In the genomic region with DNA sequence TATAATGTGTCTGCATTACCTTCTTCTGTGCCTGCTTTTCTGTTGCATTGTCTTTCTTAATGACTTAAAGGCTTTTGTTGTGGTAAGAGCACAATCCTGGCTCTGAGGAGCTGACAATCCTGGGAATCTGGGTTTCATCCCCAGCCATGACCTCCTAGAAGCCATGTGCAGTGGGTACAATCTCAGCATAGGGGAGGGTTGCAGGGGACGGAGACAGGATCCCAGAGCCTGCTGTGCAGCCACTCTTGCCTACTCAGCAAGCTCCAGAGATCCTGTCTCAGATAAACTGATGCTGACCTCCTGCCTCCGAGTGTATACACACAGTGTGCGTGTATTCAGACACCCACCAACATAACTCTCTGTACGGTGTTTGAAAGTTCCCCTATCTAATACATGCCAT, we compare ENCODE assay signal across 26 mouse cellular contexts.
A peak's percentile ranks its signal among the peaks of the same experiment; 100 is the strongest.
DNase-seq lines count a peak whose midpoint lies in the region; ATAC-seq and TF ChIP-seq lines count a peak whose summit lies in the region.
"Had no signal": no experiment of that assay in that cellular context is flagged by ENCODE, and none has a peak within 500 bp of the region (broad histone marks: within the 10 kb centered on the region; RNA-seq: fewer than 3 reads in every experiment).

No protein-coding gene starts in this region.

- H3K27me3 ChIP-seq in limb, embryonic 12.5 days = no peaks in the 10 kb centered on the region
- H3K27me3 ChIP-seq in limb, embryonic 10.5 days (ENCODE audit: low read depth, poor library complexity, severe bottlenecking) = no peaks in the 10 kb centered on the region
- H3K27me3 ChIP-seq: forebrain, embryonic 13.5 days; hindbrain, embryonic 13.5 days had no signal

- no peak overlapping the region for H3K9ac ChIP-seq in limb, embryonic 12.5 days (replicated peaks)
- H3K9ac ChIP-seq: forebrain, embryonic 13.5 days; hindbrain, embryonic 13.5 days had no signal

- no peak for DNase-seq in limb, embryonic 10.5 days (ENCODE audit: low spot score)
- no peak for DNase-seq in cerebellum, postnatal 10 days
- DNase-seq in urinary bladder, postnatal 25 days (ENCODE audit: low spot score) = no peak
- DNase-seq: adrenal gland, adult 8-10 months; adrenal gland, postnatal 25 days; cerebellum, adult 11-12 months; cerebellum, adult 8-10 months; cerebellum, postnatal 14 days; gastrocnemius, postnatal 10 days; gastrocnemius, postnatal 36 days; heart, adult 18-20 months; heart, postnatal 36 days had no signal

- H3K4me2 ChIP-seq in limb, embryonic 12.5 days = no peak overlapping the region
- H3K4me2 ChIP-seq: forebrain, embryonic 13.5 days; heart, embryonic 11.5 days; hindbrain, embryonic 13.5 days had no signal

- H3K27ac ChIP-seq in limb, embryonic 12.5 days = no peak overlapping the region
- H3K27ac ChIP-seq in limb, embryonic 10.5 days = no peak overlapping the region
- H3K27ac ChIP-seq in bone marrow macrophage, adult 2 months (ENCODE audit: insufficient read depth, low read depth, low read length) = peak overlapping the region; percentile 97
- H3K27ac ChIP-seq: forebrain, embryonic 10.5 days; forebrain, embryonic 13.5 days; hindbrain, embryonic 10.5 days; hindbrain, embryonic 13.5 days; hindbrain, postnatal 0 days had no signal

- TF ChIP-seq CTCF in bone marrow macrophage, adult 2 months (IDR thresholded peaks at IDR 0.05; ENCODE audit: low read depth, low read length) = no peak

- no peak for TF ChIP-seq POLR2A in bone marrow macrophage, adult 2 months (IDR thresholded peaks at IDR 0.05; ENCODE audit: borderline replicate concordance, low read depth, low read length)

- no peak overlapping the region for H3K4me3 ChIP-seq in limb, embryonic 12.5 days (replicated peaks)
- no peak overlapping the region for H3K4me3 ChIP-seq in limb, embryonic 10.5 days
- H3K4me3 ChIP-seq in bone marrow macrophage, adult 2 months (ENCODE audit: insufficient read depth, low read length) = no peak overlapping the region
- H3K4me3 ChIP-seq: forebrain, embryonic 10.5 days; forebrain, embryonic 13.5 days; hindbrain, embryonic 10.5 days; hindbrain, embryonic 13.5 days had no signal

- H3K36me3 ChIP-seq in limb, embryonic 12.5 days = no peaks in the 10 kb centered on the region
- no peaks in the 10 kb centered on the region for H3K36me3 ChIP-seq in limb, embryonic 10.5 days
- H3K36me3 ChIP-seq: forebrain, embryonic 10.5 days; hindbrain, embryonic 10.5 days; hindbrain, embryonic 13.5 days had no signal

- no peaks in the 10 kb centered on the region for H3K9me3 ChIP-seq in limb, embryonic 12.5 days
- no peaks in the 10 kb centered on the region for H3K9me3 ChIP-seq in limb, embryonic 10.5 days (replicated peaks)
- H3K9me3 ChIP-seq: forebrain, embryonic 10.5 days; forebrain, embryonic 13.5 days; hindbrain, embryonic 10.5 days; hindbrain, embryonic 13.5 days had no signal

- WGBS in limb, embryonic 12.5 days = 68% methylated on average over 4 of the region's 4 CpGs
- 71% methylated on average over 4 of the region's 4 CpGs for WGBS in limb, embryonic 10.5 days

- H3K4me1 ChIP-seq in limb, embryonic 12.5 days (replicated peaks) = peaks cover 15% of the 10 kb centered on the region
- peaks cover 18% of the 10 kb centered on the region for H3K4me1 ChIP-seq in limb, embryonic 10.5 days
- H3K4me1 ChIP-seq in bone marrow macrophage, adult 2 months (ENCODE audit: control insufficient read depth, insufficient read depth, low read length) = peaks cover 40% of the 10 kb centered on the region
- H3K4me1 ChIP-seq: forebrain, embryonic 13.5 days had no signal

- 0 out of 2 replicates have a peak, but pooled peaks have one; percentile 20 for ATAC-seq in limb, embryonic 12.5 days (ENCODE audit: insufficient number of reproducible peaks, insufficient read depth, low FRiP score, low TSS enrichment, low read depth)
- peak; percentile 45 for ATAC-seq in granulocyte monocyte progenitor cell, adult 5-6 weeks (replicated peaks; ENCODE audit: poor library complexity, severe bottlenecking)
- ATAC-seq in megakaryocyte progenitor cell, adult 5-6 weeks (replicated peaks; ENCODE audit: poor library complexity) = peak; percentile 36
- ATAC-seq: CD4-positive, CD25-positive, alpha-beta regulatory T cell, adult 4 months; forebrain, embryonic 13.5 days; forebrain, embryonic 16.5 days; hindbrain, postnatal 0 days; inflammation-experienced regulatory T-cells, adult 6 months; intestine, embryonic 16.5 days had no signal
